Mouse (Mus musculus): ENCODE measurements at regions not wholly inside any gene's neighbourhood (a gene's known extent, or its start where the extent isn't known, plus 50 kb on each side); places are given as distances from the start of the nearest gene placed in this dataset.

- no peaks in the 10 kb centered on the region for H3K36me3 ChIP-seq (ENCODE audit: control insufficient read depth, insufficient read depth, low read length, poor library complexity, severe bottlenecking)
- DNase-seq (ENCODE audit: low read depth, low spot score) = no peak
- no peak overlapping the region for H3K27ac ChIP-seq (ENCODE audit: insufficient read depth, low read depth, low read length, poor library complexity, severe bottlenecking)
- no peaks in the 10 kb centered on the region for H3K9me3 ChIP-seq (ENCODE audit: control insufficient read depth, insufficient read depth, low read depth, low read length)
- H3K9ac ChIP-seq (ENCODE audit: insufficient read depth, low read depth, low read length, poor library complexity, severe bottlenecking) = no peak overlapping the region
- TF ChIP-seq ZC3H11A (IDR thresholded peaks at IDR 0.05; ENCODE audit: borderline replicate concordance, low read depth, low read length) (no peak), MAFK (IDR thresholded peaks at IDR 0.05; ENCODE audit: insufficient read depth, low read depth, low read length) (no peak), ZNF384 (IDR thresholded peaks at IDR 0.05; ENCODE audit: low read depth, low read length) (no peak)
- H3K4me1 ChIP-seq (ENCODE audit: control insufficient read depth in 2 of 2, insufficient read depth in 2 of 2, low read length in 2 of 2, poor library complexity in 1 of 2) = no peaks in the 10 kb centered on the region
- in situ Hi-C loops (cut with MboI; ENCODE audit: low sequenced_read_pairs in 2 of 2, unreplicated experiment in 2 of 2) = no loop called here
- H3K4me3 ChIP-seq (ENCODE audit: insufficient read depth in 1 of 2, low read depth in 1 of 2, low read length in 2 of 2, poor library complexity in 1 of 2, severe bottlenecking in 1 of 2) = no peak overlapping the region
Observed at GRCm38 (mm10) chr13:112183996-112184395, 104.3 kb upstream of the Ankrd55 start.

GRCm38 (mm10) chr13:112185116-112185515 is 103.1 kb upstream of the Ankrd55 start:
- no peak overlapping the region for H3K27ac ChIP-seq (ENCODE audit: insufficient read depth, low read depth, low read length, poor library complexity, severe bottlenecking)

GRCm38 (mm10) chr13:112187226-112187625 is 101.0 kb upstream of the Ankrd55 start:
- Histone ChIP-seq H3K27ac (ENCODE audit: insufficient read depth, low read depth, low read length, poor library complexity, severe bottlenecking) (no peak overlapping the region), H3K36me3 (ENCODE audit: control insufficient read depth, insufficient read depth, low read length, poor library complexity, severe bottlenecking) (no peaks in the 10 kb centered on the region), H3K4me3 (ENCODE audit: insufficient read depth in 1 of 2, low read depth in 1 of 2, low read length in 2 of 2, poor library complexity in 1 of 2, severe bottlenecking in 1 of 2) (no peak overlapping the region), H3K4me1 (ENCODE audit: control insufficient read depth in 2 of 2, insufficient read depth in 2 of 2, low read length in 2 of 2, poor library complexity in 1 of 2) (no peaks in the 10 kb centered on the region), H3K9me3 (ENCODE audit: control insufficient read depth, insufficient read depth, low read depth, low read length) (no peaks in the 10 kb centered on the region), H3K9ac (ENCODE audit: insufficient read depth, low read depth, low read length, poor library complexity, severe bottlenecking) (no peak overlapping the region)
- in situ Hi-C loops (cut with MboI; ENCODE audit: low sequenced_read_pairs in 2 of 2, unreplicated experiment in 2 of 2) = no loop called here
- no peak for TF ChIP-seq MAFK (IDR thresholded peaks at IDR 0.05; ENCODE audit: insufficient read depth, low read depth, low read length)
- no peak for TF ChIP-seq ZC3H11A (IDR thresholded peaks at IDR 0.05; ENCODE audit: borderline replicate concordance, low read depth, low read length)
- TF ChIP-seq HCFC1 (IDR thresholded peaks at IDR 0.05; ENCODE audit: borderline replicate concordance, insufficient read depth, low read length) = no peak
- TF ChIP-seq CHD2 (IDR thresholded peaks at IDR 0.05; ENCODE audit: low read depth, low read length) = no peak
- TF ChIP-seq ZNF384 (IDR thresholded peaks at IDR 0.05; ENCODE audit: low read depth, low read length) = no peak
- DNase-seq (ENCODE audit: low read depth, low spot score) = no peak

More at GRCm38 (mm10) chr13:112185116-112185515, 103.1 kb upstream of the Ankrd55 start:
- no peaks in the 10 kb centered on the region for H3K9me3 ChIP-seq (ENCODE audit: control insufficient read depth, insufficient read depth, low read depth, low read length)
- no peaks in the 10 kb centered on the region for H3K36me3 ChIP-seq (ENCODE audit: control insufficient read depth, insufficient read depth, low read length, poor library complexity, severe bottlenecking)
- no peak overlapping the region for H3K9ac ChIP-seq (ENCODE audit: insufficient read depth, low read depth, low read length, poor library complexity, severe bottlenecking)
- no peaks in the 10 kb centered on the region for H3K4me1 ChIP-seq (ENCODE audit: control insufficient read depth in 2 of 2, insufficient read depth in 2 of 2, low read length in 2 of 2, poor library complexity in 1 of 2)
- no peak for TF ChIP-seq CHD2 (IDR thresholded peaks at IDR 0.05; ENCODE audit: low read depth, low read length)
- no peak for TF ChIP-seq ZC3H11A (IDR thresholded peaks at IDR 0.05; ENCODE audit: borderline replicate concordance, low read depth, low read length)
- TF ChIP-seq HCFC1 (IDR thresholded peaks at IDR 0.05; ENCODE audit: borderline replicate concordance, insufficient read depth, low read length) = no peak
- TF ChIP-seq ZNF384 (IDR thresholded peaks at IDR 0.05; ENCODE audit: low read depth, low read length) = no peak
- TF ChIP-seq MAFK (IDR thresholded peaks at IDR 0.05; ENCODE audit: insufficient read depth, low read depth, low read length) = no peak
- in situ Hi-C loops (cut with MboI; ENCODE audit: low sequenced_read_pairs in 2 of 2, unreplicated experiment in 2 of 2) = no loop called here
- no peak for DNase-seq (ENCODE audit: low read depth, low spot score)
- no peak overlapping the region for H3K4me3 ChIP-seq (ENCODE audit: insufficient read depth in 1 of 2, low read depth in 1 of 2, low read length in 2 of 2, poor library complexity in 1 of 2, severe bottlenecking in 1 of 2)

- no peak for TF ChIP-seq MAFK (IDR thresholded peaks at IDR 0.05; ENCODE audit: insufficient read depth, low read depth, low read length)
- no peak for TF ChIP-seq ZC3H11A (IDR thresholded peaks at IDR 0.05; ENCODE audit: borderline replicate concordance, low read depth, low read length)
- TF ChIP-seq CHD2 (IDR thresholded peaks at IDR 0.05; ENCODE audit: low read depth, low read length) = no peak
- TF ChIP-seq ZNF384 (IDR thresholded peaks at IDR 0.05; ENCODE audit: low read depth, low read length) = no peak
- no peak for TF ChIP-seq HCFC1 (IDR thresholded peaks at IDR 0.05; ENCODE audit: borderline replicate concordance, insufficient read depth, low read length)
Observed at GRCm38 (mm10) chr13:112188313-112188712, 99.9 kb upstream of the Ankrd55 start.

More at GRCm38 (mm10) chr13:112188313-112188712, 99.9 kb upstream of the Ankrd55 start:
- Histone ChIP-seq H3K4me1 (ENCODE audit: control insufficient read depth in 2 of 2, insufficient read depth in 2 of 2, low read length in 2 of 2, poor library complexity in 1 of 2) (no peaks in the 10 kb centered on the region), H3K9ac (ENCODE audit: insufficient read depth, low read depth, low read length, poor library complexity, severe bottlenecking) (no peak overlapping the region), H3K27ac (ENCODE audit: insufficient read depth, low read depth, low read length, poor library complexity, severe bottlenecking) (no peak overlapping the region), H3K36me3 (ENCODE audit: control insufficient read depth, insufficient read depth, low read length, poor library complexity, severe bottlenecking) (no peaks in the 10 kb centered on the region), H3K9me3 (ENCODE audit: control insufficient read depth, insufficient read depth, low read depth, low read length) (no peaks in the 10 kb centered on the region), H3K4me3 (ENCODE audit: insufficient read depth in 1 of 2, low read depth in 1 of 2, low read length in 2 of 2, poor library complexity in 1 of 2, severe bottlenecking in 1 of 2) (no peak overlapping the region)
- no peak for DNase-seq (ENCODE audit: low read depth, low spot score)
- in situ Hi-C loops (cut with MboI; ENCODE audit: low sequenced_read_pairs in 2 of 2, unreplicated experiment in 2 of 2) = no loop called here

All from ES-E14 (cell line).